Mouse (Mus musculus) lung, postnatal 0 days (tissue): ENCODE data around the gene Adgrg5.

Experiments used
- CTCF ChIP-seq: IDR thresholded peaks from 2 replicates; pipeline ENCODE4 v1.5.1; 2016; ENCODE audit warnings: antibody characterized with exemption, mild to moderate bottlenecking
- EP300 ChIP-seq: IDR thresholded peaks from 2 replicates; pipeline ENCODE4 v1.6.1; 2016; ENCODE audit warnings: antibody characterized with exemption, mild to moderate bottlenecking, control low read depth

- TF ChIP-seq CTCF: no peak
- TF ChIP-seq EP300: no peak
Observed at GRCm38 (mm10) chr8:94983146-94983545, 59.7 kb downstream of the Adgrg5 start.
